Mouse (Mus musculus) lung, postnatal 0 days (tissue): ENCODE measurements around the gene Dph7.

Source experiments
- CTCF ChIP-seq: IDR thresholded peaks from 2 replicates; pipeline ENCODE4 v1.5.1; 2016; ENCODE audit warnings: antibody characterized with exemption, mild to moderate bottlenecking
- EP300 ChIP-seq: IDR thresholded peaks from 2 replicates; pipeline ENCODE4 v1.6.1; 2016; ENCODE audit warnings: antibody characterized with exemption, mild to moderate bottlenecking, control low read depth

DNA sequence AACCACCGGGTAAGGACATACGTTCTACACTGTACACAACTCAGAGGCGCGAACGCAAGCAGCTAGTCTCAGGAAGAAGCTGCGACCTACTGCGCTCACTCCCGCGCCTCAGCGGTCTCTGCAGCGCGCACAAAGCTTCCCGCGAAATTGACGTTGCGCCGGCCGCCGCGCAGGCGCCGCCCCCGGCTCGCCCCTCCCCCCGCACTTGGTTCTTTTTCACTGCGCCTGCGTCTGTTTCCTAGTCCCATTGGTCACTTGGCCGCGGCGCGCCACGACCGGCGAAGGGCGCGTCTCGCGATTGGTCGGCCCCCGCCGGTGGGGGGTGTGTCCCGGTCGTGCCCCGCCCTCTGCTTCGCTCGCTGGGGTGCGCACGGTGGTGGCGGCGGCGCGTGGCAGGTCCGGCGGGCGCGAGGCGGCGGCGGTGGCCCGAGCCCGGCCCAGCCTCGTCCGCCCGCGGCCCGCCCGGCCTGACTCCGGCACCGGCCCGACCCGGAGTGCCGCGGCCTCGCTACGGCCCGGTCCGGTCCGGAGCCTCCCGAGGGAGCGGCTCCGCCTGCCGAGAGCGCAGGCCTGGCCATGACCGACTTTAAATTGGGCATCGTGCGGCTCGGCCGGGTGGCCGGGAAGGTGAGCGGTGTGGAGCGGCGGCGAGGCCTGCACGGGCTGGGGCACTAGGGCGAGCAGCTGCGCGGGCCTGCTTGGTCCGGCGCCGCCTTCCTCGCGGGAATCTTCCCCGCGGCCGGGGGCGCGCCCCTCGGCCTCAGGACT, 12.6 kb upstream of the Dph7 start, which contains the start of gene Zmynd19:
- no peak for TF ChIP-seq CTCF
- no peak for TF ChIP-seq EP300
